Mouse (Mus musculus) liver (tissue): Measurements from ENCODE around the gene Olfr970.
"Not testable (repeated sequence)": the region's sequence is repeated elsewhere in the genome, so short reads cannot be mapped to it uniquely, and the experiment has no call there.

ENCODE experiments used
- DNase-seq: peaks from one replicate; pipeline ENCODE4 v3.0.0-alpha.2; 2020; ENCODE audit warnings: mixed read lengths

Gene Olfr970

DNA sequence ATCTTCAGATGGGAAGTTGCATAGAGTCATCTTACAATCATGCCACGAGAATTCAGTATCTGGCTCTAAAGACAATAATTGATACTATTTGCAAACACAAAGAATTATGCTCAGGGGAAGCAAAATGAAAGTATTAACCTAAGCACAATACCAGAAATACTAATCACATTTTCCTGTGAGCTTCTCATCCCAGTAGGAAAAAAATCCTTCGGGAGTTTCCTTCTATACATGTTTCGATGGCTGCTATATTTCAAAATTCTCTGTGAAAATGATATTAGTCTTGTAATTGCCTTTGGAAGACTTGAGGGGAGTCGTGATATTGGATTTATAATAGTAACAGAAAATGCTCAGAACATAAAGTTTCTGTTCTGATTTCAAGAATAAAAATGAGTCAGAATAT, at the start of gene Olfr970:
Gene Olfr970 (plus strand): TSS at position 301 of the 400 bp plus-strand sequence.
- no peak for DNase-seq

DNA sequence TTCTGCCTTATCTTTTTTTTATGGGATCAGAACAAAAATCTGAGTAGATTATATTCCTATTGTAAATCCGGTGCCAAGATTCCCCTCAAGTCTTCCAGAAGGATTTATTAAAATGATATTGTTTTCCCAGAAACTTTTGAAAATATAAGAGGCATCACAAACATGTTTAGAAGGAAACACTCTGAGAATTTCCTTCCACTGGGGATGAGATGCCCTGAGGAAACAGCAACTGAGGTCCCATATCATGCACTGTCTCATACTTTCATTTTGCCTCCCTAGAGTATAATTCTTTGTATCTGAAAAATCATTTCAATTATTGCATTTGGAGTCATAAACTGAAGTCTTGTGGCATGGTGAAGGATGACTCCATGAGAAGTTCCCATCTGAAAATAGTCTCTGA, 25.5 kb upstream of the Olfr970 start, which contains the start of gene Olfr968:
Gene Olfr968 (minus strand): TSS at position 101 of the 400 bp plus-strand sequence.
- no peak for DNase-seq

DNA sequence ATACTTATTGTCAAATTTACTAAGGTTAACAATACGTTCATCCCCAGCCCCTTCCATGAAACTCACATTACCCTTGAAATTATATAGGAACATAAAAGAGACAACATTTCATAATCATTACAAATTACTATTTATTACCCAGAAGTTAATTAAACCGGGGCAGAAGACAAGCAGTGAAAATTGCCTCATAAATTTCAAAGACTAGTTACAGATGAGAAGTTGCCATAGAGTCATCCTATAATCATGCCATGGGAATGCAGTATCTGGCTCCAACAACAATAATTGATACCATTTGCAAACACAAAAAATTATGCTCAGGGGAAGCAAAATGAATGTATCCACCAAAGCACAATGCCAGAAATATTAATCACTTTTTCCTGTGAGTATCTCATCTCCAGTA, 18.1 kb upstream of the Olfr970 start, which contains the start of gene Olfr969:
Gene Olfr969 (plus strand): TSS at position 388 of the 400 bp plus-strand sequence.
- DNase-seq, result no peak

DNA sequence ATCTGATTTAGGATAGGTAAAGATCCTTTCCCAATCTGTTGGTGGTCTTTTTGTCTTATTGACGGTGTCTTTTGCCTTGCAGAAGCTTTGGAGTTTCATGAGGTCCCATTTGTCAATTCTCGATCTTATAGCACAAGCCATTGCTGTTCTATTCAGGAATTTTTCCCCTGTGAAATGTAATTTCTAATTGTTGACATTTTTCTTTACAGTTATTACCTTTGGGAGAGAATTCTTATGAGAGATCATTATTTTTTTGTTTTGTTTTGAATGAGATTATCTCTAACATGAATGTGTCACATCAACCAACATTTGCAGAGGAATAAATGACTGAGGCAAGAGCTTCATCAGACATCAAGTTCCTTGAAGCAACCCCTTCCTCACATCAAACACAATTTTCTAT, 27.9 kb downstream of the Olfr970 start, which contains the start of gene Olfr971:
Gene Olfr971 (plus strand): TSS at position 301 of the 400 bp plus-strand sequence.
- DNase-seq, result not testable (repeated sequence)

DNA sequence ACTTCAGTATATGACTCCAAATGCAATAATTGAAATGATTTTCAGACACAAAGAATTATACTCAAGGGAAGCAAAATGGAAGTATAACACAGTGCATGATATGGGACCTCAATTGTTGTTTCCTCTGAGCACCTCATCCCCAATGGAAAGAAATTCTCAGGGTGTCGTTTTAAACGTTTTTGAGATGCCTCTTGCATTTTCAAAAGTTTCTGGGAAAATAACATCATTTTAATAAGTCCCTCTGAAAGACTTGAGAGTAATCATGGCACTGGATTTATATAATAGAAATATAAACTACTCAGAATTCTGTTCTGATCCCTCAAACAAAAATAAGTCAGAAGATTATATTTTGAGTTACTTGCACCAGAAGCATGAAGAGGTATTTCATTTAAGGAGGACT, 57.5 kb downstream of the Olfr970 start, which contains the start of gene Olfr972:
Gene Olfr972 (plus strand): TSS at position 301 of the 400 bp plus-strand sequence.
- no peak for DNase-seq
